Mouse (Mus musculus): Measurements from ENCODE around the gene Prrg2.
"Not testable (repeated sequence)": the region's sequence is repeated elsewhere in the genome, so short reads cannot be mapped to it uniquely, and the experiment has no call there.

The Prrg2 gene

GRCm38 (mm10) chr7:45062239-45062835, at the start of gene Prrg2, which contains the start of gene Nosip:
Gene Prrg2 (minus strand): TSS chr7:45062677.
Gene Nosip (plus strand): TSS chr7:45062429.
- DNase-seq (ENCODE audit: low spot score in 2 of 2): peak; percentile 95 to 96

- no peak for DNase-seq (ENCODE audit: low spot score in 2 of 2)
Measured at GRCm38 (mm10) chr7:45111940-45112339, 49.5 kb upstream of the Prrg2 start.

GRCm38 (mm10) chr7:45110089-45110488, 47.6 kb upstream of the Prrg2 start:
- DNase-seq (ENCODE audit: low spot score in 2 of 2): not testable (repeated sequence)

DNA sequence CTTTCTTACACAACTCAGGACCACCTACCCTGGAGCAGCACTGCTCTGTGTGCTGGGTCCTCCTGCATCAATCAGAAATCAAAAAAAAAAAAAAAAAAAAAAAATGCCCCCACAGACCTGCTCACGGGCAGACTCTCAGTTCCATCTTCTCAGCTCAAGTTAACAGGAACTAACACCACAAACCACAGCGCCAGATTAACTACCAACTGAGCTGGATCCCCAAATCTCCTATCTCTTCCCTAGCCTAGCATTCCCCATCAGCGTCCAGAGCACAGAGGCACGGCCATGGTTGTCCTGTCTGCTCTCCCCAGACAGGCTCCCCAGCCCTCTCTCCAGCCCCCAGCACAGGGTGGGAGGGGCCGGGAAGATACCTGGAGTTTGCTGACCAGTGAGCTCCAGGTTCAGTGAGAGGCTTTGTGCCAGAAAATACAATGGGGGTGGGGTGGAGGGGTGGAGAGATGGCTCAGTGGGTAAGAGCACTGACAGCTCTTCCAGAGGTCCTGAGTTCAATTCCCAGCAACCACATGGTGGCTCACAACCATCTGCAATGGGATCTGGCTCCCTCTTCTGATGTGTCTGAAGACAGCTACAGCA, 44.7 kb upstream of the Prrg2 start:
- DNase-seq (ENCODE audit: low spot score in 2 of 2): no peak

DNA sequence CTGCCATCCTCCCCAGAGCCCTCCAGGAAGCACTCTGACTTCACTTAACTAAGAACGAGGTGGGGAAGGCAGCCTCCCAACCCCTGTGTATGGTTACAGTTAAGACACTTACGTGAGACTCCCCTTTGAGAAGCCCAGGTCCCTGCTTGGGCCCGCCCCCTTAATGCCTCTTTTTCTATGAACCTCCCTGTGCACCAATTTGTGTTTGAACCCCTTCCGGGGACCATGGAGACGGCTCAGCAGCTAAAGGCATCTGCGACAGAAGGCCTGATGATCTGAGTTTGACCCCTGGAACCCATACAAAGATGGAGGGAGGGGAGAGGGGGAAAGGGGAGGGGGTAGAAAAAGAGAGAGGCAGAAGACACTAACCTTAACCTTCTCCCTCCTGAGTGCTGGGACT, 44.0 kb upstream of the Prrg2 start:
- DNase-seq (ENCODE audit: low spot score in 2 of 2): no peak

DNA sequence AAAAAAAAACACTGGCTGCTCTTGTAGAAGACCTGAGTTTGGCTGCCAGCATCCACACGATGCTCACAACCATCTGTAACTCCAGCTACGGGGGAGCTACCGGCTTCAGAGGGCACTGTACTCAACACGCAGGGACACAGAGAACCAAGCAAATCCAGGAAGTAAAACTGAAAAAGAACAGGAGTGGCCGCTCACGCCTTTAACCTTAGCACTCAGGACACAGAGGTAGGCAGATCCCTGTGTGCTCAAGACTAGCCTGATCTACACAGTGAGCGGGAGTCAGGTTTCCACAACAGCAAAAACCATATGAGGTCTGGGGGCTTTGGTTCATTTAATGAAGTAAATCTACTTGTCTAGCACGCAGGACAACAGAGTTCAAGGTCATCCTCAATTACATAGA, 43.0 kb upstream of the Prrg2 start:
- no peak for DNase-seq (ENCODE audit: low spot score in 2 of 2)

- no peak for DNase-seq (ENCODE audit: low spot score in 2 of 2)
Measured at GRCm38 (mm10) chr7:45104941-45105340, 42.5 kb upstream of the Prrg2 start.

DNA sequence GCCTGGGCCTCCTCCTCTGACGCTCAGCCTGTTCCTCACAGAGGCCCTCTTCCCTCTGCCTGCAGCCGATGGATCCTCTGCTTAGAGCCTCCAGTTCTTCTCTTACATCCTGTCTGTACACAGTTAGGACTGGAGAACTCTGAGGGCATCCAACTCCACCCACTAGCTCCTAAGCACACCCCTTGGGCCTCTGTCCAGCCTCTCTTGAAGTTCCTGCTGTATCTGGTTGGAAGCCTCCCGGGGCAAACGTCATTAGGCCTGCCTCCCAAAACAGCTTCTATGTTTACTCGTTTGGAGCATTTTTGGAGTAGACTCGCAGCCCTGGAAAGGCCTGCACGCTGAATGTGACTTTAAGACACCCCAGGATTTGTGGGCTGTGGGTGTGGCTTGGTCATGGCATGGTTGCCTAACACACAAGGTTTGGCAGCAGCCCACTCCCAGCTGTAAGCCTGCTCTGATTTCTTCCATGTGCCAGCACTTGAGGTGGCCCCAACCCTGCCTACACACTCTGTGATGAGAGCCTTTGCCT, 41.2 kb upstream of the Prrg2 start, which contains the start of gene Fcgrt:
Fcgrt (minus strand) TSS at position 200 of the 529 bp plus-strand sequence.
- peak in 1 of 2 experiments; percentile 55 for DNase-seq (ENCODE audit: low spot score in 2 of 2)

- no peak for DNase-seq (ENCODE audit: low spot score in 2 of 2)
Measured at GRCm38 (mm10) chr7:45102940-45103585, 40.6 kb upstream of the Prrg2 start.

GRCm38 (mm10) chr7:45102441-45102840, 40.0 kb upstream of the Prrg2 start:
- no peak for DNase-seq (ENCODE audit: low spot score in 2 of 2)

- no peak for DNase-seq (ENCODE audit: low spot score in 2 of 2)
Measured at GRCm38 (mm10) chr7:45100046-45100445, 37.6 kb upstream of the Prrg2 start.

DNA sequence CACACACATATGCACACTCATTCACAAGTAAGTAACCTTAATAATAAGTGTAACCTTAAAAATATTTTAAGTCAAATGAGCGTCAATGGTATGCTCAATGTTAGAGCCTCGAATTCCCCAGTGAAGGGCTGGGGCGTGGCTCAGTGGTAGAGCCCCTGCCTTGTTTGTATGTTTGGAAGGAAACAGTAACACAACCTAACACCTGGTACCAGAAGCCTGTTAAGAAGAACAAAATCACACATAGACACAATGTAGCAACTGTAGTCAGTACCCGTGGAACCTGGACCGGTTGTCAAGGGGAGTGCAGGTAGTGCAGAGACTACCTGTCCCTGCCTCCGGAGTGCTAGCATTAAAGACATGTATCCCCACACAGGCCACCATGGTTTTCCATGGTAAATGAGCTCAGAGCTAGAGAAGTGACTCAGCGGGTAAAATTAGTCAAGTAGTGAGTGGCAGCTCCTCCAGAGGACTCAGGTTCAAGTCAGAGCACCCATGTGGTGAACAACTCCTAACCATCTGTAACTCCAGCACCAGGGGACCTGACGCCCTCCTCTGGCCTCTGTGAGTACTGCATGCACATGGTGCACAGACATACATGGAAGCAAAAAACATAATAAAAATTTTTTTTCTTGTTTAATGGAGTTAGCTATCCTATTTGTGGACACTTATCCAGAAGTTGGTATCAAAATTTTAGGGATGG, 36.2 kb upstream of the Prrg2 start:
- DNase-seq (ENCODE audit: low spot score in 2 of 2): peak in 1 of 2 experiments; percentile 60

DNA sequence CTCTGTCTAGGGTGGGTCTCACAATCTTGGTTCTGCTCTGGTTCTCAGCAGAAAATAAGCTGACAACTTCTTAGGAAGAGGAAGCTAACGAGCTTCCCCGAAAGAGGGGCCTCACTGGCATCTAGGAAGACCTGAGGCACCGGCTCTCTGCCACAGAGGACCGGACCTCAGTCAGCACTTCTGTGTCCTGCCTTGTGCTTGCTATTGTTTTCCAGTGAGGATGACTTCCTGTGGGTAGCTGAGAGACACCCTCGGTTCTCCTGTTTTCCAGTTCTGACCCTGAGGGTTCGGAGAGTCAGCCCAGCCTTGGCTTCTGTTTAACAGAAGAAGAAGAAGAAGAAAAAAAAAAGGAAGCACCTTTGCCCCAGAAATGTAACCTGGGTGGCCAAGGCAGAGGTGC, 35.0 kb upstream of the Prrg2 start:
- no peak for DNase-seq (ENCODE audit: low spot score in 2 of 2)

- DNase-seq (ENCODE audit: low spot score in 2 of 2): not testable (repeated sequence)
Measured at GRCm38 (mm10) chr7:45095965-45096364, 33.5 kb upstream of the Prrg2 start.

- DNase-seq (ENCODE audit: low spot score in 2 of 2): no peak
Measured at GRCm38 (mm10) chr7:45095367-45095766, 32.9 kb upstream of the Prrg2 start.

- DNase-seq (ENCODE audit: low spot score in 2 of 2): no peak
Measured at GRCm38 (mm10) chr7:45094121-45094520, 31.6 kb upstream of the Prrg2 start.

DNA sequence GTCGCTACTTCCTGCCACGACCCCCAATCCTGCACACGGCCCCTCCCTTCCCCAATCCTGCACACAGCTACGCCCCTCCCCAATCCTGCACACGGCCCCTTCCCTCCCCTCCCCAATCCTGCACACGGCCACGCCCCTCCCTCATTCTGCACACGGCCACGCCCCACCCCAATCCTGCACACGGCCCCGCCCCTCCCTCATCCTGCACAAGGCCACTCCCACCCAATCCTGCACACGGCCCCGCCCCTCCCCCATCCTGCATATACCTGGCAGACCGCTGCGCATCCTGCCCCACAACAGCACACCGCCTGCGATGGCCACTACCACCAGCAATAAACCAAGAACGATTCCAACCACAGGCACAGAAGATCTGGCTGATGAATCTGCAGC, 31.0 kb upstream of the Prrg2 start:
- no peak for DNase-seq (ENCODE audit: low spot score in 2 of 2)

- no peak for DNase-seq (ENCODE audit: low spot score in 2 of 2)
Measured at GRCm38 (mm10) chr7:45092828-45093515, 30.5 kb upstream of the Prrg2 start.

- DNase-seq (ENCODE audit: low spot score in 2 of 2): peak in 1 of 2 experiments; percentile 68
Measured at GRCm38 (mm10) chr7:45092048-45092447, 29.6 kb upstream of the Prrg2 start, which contains the start of gene Rcn3. Gene Rcn3 (minus strand): TSS chr7:45092221.

- no peak for DNase-seq (ENCODE audit: low spot score in 2 of 2)
Measured at GRCm38 (mm10) chr7:45091001-45091990, 28.8 kb upstream of the Prrg2 start.
